Mouse (Mus musculus) left cerebral cortex, adult 2 months (tissue): ENCODE results near the gene Slc9a1. TPM values are rescaled to one million over a fixed set of nuclear protein-coding genes. Genes with fewer than 3 reads are reported as not detected.

ENCODE experiments used
- DNase-seq, 2 experiments: peaks; one replicate each; pipeline ENCODE4 v3.0.0; 2021 to 2022; ENCODE audit warnings: low spot score in 2 of 2, mixed read lengths in 1 of 2; ENCODE audit errors: extremely low spot score in 1 of 2
- H3K27ac ChIP-seq: fragments of 200-600 bp; 2 replicates; pipeline ENCODE4 v1.8.1; 2022
- H3K4me3 ChIP-seq: fragments of 200-600 bp; 2 replicates; pipeline ENCODE4 v1.8.1; 2022
- CTCF ChIP-seq: fragments of 200-600 bp; IDR thresholded peaks from 2 replicates; pipeline ENCODE4 v1.8.1; 2022; ENCODE audit warnings: antibody characterized with exemption, mild to moderate bottlenecking, moderate library complexity
- intact Hi-C: fragments of 180-260 bp; cut with DNase I; formaldehyde crosslinking; loops from one replicate; pipeline ENCODE4 v1.15.1; 2025
- microRNA-seq, 2 experiments: library from miRNA; unstranded; fragments of <30 nt; microRNA quantifications; one replicate each; pipeline ENCODE4 v1.2.0; 2021
- total RNA-seq, 2 experiments: library from RNA; stranded (reverse); gene quantifications; 2 replicates each; pipeline ENCODE4 v1.2.3; 2021

Gene Slc9a1
- total RNA-seq, 2 experiments from 2014 or later, result 49.8 to 53.0 TPM

DNA sequence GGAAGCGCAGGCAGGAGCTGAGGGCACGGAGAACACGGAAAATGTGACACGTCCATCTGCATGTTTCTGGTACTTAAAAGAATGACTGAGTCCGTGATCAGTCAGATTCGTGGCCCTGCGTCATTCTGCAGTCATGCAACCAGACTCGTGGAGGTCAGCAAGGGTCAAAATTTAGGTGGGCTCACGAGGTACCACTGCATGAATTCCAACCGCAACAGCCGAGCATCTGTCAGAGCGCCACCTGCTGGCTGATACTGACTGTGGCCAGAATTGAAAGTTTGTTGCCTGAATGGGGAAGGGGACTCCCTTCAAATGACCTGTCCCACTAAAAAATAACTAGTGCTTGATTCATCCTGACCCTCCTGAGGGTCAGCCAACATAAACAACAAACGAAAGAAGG is 80.2 kb downstream of the Slc9a1 start:
- peak; percentile 28 to 45 for DNase-seq
- no peak overlapping the region for H3K27ac ChIP-seq
- no peak overlapping the region for H3K4me3 ChIP-seq
- intact Hi-C loops, result loop anchor here (2.0 to 10.0 kb wide), 3 partner anchors 139 to 445 kb away; no protein-coding TSS in a partner anchor
- peak; percentile 94 for TF ChIP-seq CTCF

- peak; percentile 80 to 88 for DNase-seq
- Histone ChIP-seq H3K27ac (no peak overlapping the region), H3K4me3 (no peak overlapping the region)
- intact Hi-C loops, result loop anchor here (1.0 to 10.0 kb wide), 4 partner anchors 27 to 447 kb away; no protein-coding TSS in a partner anchor
- peak; percentile 99 for TF ChIP-seq CTCF
These were observed 82.0 kb downstream of the Slc9a1 start for GRCm38 (mm10) chr4:133451536-133451935.

GRCm38 (mm10) chr4:133452433-133452832 is 82.9 kb downstream of the Slc9a1 start:
- TF ChIP-seq CTCF, result no peak
- Histone ChIP-seq H3K4me3 (no peak overlapping the region), H3K27ac (no peak overlapping the region)
- intact Hi-C loops, result loop anchor here (10.0 kb wide), 2 partner anchors 218 to 448 kb away; no protein-coding TSS in a partner anchor
- no peak for DNase-seq

- Histone ChIP-seq H3K27ac (no peak overlapping the region), H3K4me3 (no peak overlapping the region)
- TF ChIP-seq CTCF, result no peak
- intact Hi-C loops, result loop anchor here (10.0 kb wide), 2 partner anchors 223 to 453 kb away; no protein-coding TSS in a partner anchor
- DNase-seq, result no peak
These were observed 88.5 kb downstream of the Slc9a1 start for GRCm38 (mm10) chr4:133458044-133458443.

DNA sequence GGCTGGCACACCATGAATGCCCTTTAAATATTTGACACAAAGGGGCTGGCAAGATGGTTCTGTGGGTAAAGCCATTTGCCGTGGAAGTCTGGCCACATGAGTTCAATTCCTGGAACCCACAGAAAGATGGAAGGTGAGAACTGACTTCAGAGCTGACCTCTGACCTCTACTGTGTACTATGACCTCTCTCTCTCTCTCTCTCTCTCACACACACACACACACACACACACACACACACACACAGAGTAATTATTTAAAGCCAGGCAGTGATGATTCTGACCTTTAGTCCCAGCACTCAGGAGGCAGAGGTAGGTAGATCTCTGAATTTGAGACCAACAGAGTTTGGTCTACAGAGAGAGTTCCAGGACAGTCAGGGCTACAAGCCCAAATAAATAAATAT is 90.5 kb downstream of the Slc9a1 start:
- no peak for DNase-seq
- no peak overlapping the region for H3K27ac ChIP-seq
- intact Hi-C loops, result no loop called here
- no peak for TF ChIP-seq CTCF
- no peak overlapping the region for H3K4me3 ChIP-seq

DNA sequence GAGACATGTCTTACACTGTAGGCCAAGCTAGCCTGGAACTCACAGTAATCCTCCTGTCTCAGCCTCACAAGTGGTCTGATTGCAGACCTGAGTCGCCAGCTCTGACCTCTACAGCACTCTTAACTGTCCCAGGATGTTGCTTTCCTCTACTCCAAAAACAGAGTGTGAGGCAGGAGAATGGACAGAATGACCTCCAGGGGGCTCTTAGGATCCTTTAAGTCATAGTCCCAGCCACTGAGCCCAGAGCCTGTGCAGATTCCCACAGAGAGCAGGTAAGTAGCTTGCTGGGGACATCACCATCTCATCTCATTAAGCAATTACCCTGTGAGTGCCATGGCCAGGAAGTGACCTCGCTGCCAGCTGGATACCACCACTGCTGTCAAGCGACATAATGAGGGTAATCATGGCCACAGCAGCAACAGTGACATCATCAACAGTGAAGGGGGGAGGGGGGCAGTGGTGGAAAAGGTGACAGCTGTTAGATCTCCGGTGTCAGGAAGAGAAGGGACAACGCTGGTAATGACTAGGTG is 91.4 kb downstream of the Slc9a1 start:
- Histone ChIP-seq H3K27ac (no peak overlapping the region), H3K4me3 (no peak overlapping the region)
- TF ChIP-seq CTCF, result no peak
- no peak for DNase-seq
- intact Hi-C loops, result no loop called here

DNA sequence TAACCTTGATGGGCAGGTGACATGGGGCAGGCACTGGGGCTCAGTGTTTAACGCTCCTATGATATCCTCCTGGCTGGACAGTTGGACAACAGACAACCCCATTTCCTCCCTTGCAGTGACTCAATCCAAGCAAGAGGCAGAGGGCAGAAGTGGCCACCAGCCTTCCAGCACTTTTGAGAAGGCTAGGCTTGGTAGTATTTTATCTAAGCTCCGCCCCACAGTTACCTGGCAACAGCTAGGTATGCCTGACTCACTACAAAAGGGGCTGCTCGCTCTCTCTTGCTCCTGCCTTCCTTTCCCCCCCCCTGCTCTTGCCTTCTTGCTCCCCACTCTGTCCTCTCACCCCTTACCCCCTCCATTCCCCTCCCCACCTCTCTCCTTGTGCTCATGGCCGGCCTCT is 91.9 kb downstream of the Slc9a1 start:
- DNase-seq, result no peak
- TF ChIP-seq CTCF, result no peak
- intact Hi-C loops, result no loop called here
- no peak overlapping the region for H3K4me3 ChIP-seq
- H3K27ac ChIP-seq, result no peak overlapping the region

DNA sequence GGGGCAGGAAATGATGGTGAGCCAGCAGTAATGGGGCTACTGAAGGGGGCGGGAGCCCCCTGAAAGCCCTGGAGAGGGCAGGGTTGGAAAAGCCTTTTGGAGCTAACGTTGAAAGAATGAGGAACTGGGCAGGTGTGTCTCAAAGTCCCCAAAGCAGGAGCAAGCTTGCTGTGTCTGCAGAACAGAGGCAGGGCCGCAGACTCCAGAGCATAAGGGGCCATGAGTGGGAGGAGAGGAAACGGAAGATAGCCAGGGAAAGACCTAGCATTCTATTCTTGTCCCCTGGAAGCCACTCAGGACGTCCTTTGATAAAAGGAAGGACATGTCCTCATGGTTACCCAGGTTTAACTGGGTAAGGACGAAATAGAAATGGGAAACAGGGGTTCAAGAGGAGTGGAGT is 93.7 kb downstream of the Slc9a1 start:
- intact Hi-C loops, result no loop called here
- TF ChIP-seq CTCF, result no peak

DNA sequence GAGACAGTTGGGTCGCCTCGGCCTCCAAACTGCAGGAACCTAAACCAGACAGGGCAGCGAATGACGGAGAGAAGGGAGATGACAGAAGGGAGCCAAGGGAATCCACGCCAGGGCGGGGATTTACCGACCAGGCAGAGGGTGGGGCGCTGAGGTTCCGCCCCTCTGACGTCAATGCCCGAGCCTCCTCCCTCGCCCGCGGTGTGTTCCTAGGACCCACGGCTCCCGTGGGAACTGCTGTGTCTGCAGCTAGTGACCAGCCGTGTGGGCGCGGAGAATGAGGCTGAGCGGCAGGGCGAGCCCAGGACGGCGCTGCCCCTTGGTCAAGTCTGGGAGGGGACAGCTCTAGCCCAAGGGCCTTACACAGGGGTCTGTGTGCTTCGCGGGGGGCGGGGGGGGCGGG is 98.6 kb downstream of the Slc9a1 start:
- Histone ChIP-seq H3K4me3 (peak overlapping the region; percentile 53), H3K27ac (no peak overlapping the region)
- DNase-seq, result peak; percentile 65 to 79
- no peak for TF ChIP-seq CTCF
- intact Hi-C loops, result no loop called here

More for the DNA sequence above, 93.7 kb downstream of the Slc9a1 start:
- no peak for DNase-seq
- H3K4me3 ChIP-seq, result no peak overlapping the region
- no peak overlapping the region for H3K27ac ChIP-seq

DNA sequence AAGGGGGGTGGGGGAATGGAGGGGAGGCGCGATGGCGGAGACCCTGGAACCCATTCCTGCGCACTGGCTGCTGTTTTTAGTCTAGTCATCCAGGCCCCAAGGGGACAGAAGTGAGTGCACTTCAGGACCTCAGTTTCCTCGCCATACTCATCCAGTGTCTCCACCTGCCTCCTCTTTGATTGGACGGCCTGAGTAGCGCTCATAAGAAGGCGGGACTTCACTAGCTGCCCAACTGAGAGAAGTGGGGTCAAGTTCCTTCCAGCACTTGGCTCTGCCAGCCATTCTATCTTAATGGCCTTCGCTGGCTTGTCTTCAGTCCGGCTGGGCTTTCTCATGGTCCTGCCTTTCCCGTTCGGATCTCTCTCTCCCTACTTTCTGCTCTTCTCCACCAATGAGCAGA is 99.6 kb downstream of the Slc9a1 start:
- intact Hi-C loops, result no loop called here
- H3K4me3 ChIP-seq, result no peak overlapping the region
- no peak for TF ChIP-seq CTCF
- no peak overlapping the region for H3K27ac ChIP-seq
- no peak for DNase-seq

- intact Hi-C loops, result no loop called here
- no peak for DNase-seq
- no peak; the same call in none of the 2 replicates for TF ChIP-seq CTCF
These were observed 101.8 kb downstream of the Slc9a1 start for GRCm38 (mm10) chr4:133471135-133471821.

More at GRCm38 (mm10) chr4:133471135-133471821, 101.8 kb downstream of the Slc9a1 start:
- no peak overlapping the region for H3K27ac ChIP-seq
- H3K4me3 ChIP-seq, result no peak overlapping the region

Small RNA genes lying within 50 kb of the gene (microRNA-seq; reads per million reads assigned to microRNA genes)
- 2.6 to 7.5 reads per million in 2 experiments for gene Mir5122

Other genes with a start within 250 kb of the Slc9a1 start
- gene Wasf2, start 239.2 kb upstream of the Slc9a1 start, total RNA-seq, result 10 to 100 TPM; 25.7 to 34.3 TPM
- gene Cd164l2, start 157.6 kb upstream of the Slc9a1 start, total RNA-seq, result 1 to 10 TPM; 7.3 to 7.7 TPM
- 10 to 100 TPM; 12.5 to 15.6 TPM for gene Gpr3, start 157.2 kb upstream of the Slc9a1 start, total RNA-seq
- 10 to 100 TPM in 1 of 2 experiments, 1 to 10 TPM in 1; 5.3 to 10.6 TPM for gene Map3k6, start 128.9 kb upstream of the Slc9a1 start, total RNA-seq
- gene Sytl1, start 106.6 kb upstream of the Slc9a1 start, total RNA-seq, result 1 to 10 TPM; 3.0 TPM
- 10 to 100 TPM; 87.3 to 91.2 TPM for gene Tmem222, start 91.9 kb upstream of the Slc9a1 start, total RNA-seq
- gene Wdtc1, start 16.2 kb upstream of the Slc9a1 start, total RNA-seq, result 10 to 100 TPM; 59.7 to 60.6 TPM
- not detected for gene Tent5b, start 110.4 kb downstream of the Slc9a1 start, total RNA-seq
- gene Trnp1, start 128.8 kb downstream of the Slc9a1 start, total RNA-seq, result 100 to 1,000 TPM; 156 to 160 TPM
- under 1 TPM in 1 of 2 experiments, not detected in 1; 0.28 TPM for gene Kdf1, start 149.3 kb downstream of the Slc9a1 start, total RNA-seq
- 100 to 1,000 TPM; 143 to 156 TPM for gene Nudc, start 176.3 kb downstream of the Slc9a1 start, total RNA-seq
- gene Nr0b2, start 183.7 kb downstream of the Slc9a1 start, total RNA-seq, result not detected
- 1 to 10 TPM; 8.5 to 8.7 TPM for gene Gpatch3, start 205.0 kb downstream of the Slc9a1 start, total RNA-seq
- 10 to 100 TPM in 1 of 2 experiments, 1 to 10 TPM in 1; 9.4 to 12.3 TPM for gene Gpn2, start 214.7 kb downstream of the Slc9a1 start, total RNA-seq
- 1 to 10 TPM; 1.7 to 2.6 TPM for gene Sfn, start 232.5 kb downstream of the Slc9a1 start, total RNA-seq